Mouse (Mus musculus) myocyte (in vitro differentiated cells): ENCODE measurements at regions not wholly inside any gene's neighbourhood (a gene's known extent, or its start where the extent isn't known, plus 50 kb on each side); places are given as distances from the start of the nearest gene placed in this dataset.

Source experiments
- E2F4 ChIP-seq: IDR thresholded peaks from one replicate; pipeline ENCODE4 v1.6.1; 2011; ENCODE audit warnings: mild to moderate bottlenecking, control low read depth, moderate library complexity; ENCODE audit not compliant: insufficient read depth
- MAX ChIP-seq: IDR thresholded peaks from one replicate; pipeline ENCODE4 v1.6.1; 2011; ENCODE audit warnings: low read depth, mild to moderate bottlenecking, control low read depth
- POLR2A ChIP-seq: IDR thresholded peaks from one replicate; pipeline ENCODE4 v1.6.1; 2011; ENCODE audit warnings: low read depth, mild to moderate bottlenecking, control low read depth, moderate library complexity; ENCODE audit not compliant: insufficient read length
- POLR2AphosphoS2 ChIP-seq: IDR thresholded peaks from one replicate; pipeline ENCODE4 v1.6.1; 2011; ENCODE audit warnings: low read depth, control low read depth; ENCODE audit not compliant: insufficient read length
- SRF ChIP-seq: IDR thresholded peaks from one replicate; pipeline ENCODE4 v1.6.1; 2011; ENCODE audit warnings: low read depth; ENCODE audit not compliant: control insufficient read depth, insufficient read length
- TCF3 ChIP-seq: IDR thresholded peaks from one replicate; pipeline ENCODE4 v1.6.1; 2011; ENCODE audit warnings: low read depth, control low read depth; ENCODE audit not compliant: insufficient read length
- USF1 ChIP-seq: IDR thresholded peaks from one replicate; pipeline ENCODE4 v1.6.1; 2011; ENCODE audit warnings: low read depth, mild to moderate bottlenecking, control low read depth, moderate library complexity

- TF ChIP-seq USF1 = no peak
- TF ChIP-seq POLR2A = no peak
- no peak for TF ChIP-seq SRF
- TF ChIP-seq MAX = no peak
- no peak for TF ChIP-seq E2F4
- no peak for TF ChIP-seq TCF3
- TF ChIP-seq POLR2AphosphoS2 = no peak
Measured at GRCm38 (mm10) chr8:35192515-35192914, 573.1 kb upstream of the Gm19410 start.
